Mouse (Mus musculus): ENCODE measurements around the gene Cubn. TPM values are rescaled to one million over a fixed set of nuclear protein-coding genes. Genes with fewer than 3 reads are reported as not detected.
A peak's percentile ranks its signal among the peaks of the same experiment; 100 is the strongest.

Gene Cubn
- polyA plus RNA-seq, 1 experiment from 2014 or later: 0.21 TPM

DNA sequence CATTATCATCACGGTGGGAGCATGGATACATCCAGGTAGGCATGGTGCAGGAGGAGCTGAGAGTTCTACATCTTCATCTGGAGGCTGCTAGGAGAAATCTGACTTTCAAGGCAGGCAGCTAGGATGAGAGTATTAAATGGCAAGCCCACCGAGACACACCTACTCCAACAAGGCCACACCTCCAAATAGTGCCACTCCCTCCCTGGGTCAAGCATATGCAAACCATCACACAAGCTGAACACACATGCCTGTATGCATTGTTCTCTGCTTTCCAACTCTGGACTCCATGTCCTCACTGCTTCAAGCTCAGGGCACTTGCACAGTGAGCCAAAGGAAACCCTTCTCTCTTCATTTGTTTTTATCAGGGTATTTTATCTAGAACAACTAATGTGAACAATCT is 233.0 kb downstream of the Cubn start:
- no peak for ATAC-seq (ENCODE audit: low FRiP score)

GRCm38 (mm10) chr2:13240711-13241110 is 250.9 kb downstream of the Cubn start:
- no peak overlapping the region for H3K27ac ChIP-seq
- no peak overlapping the region for H3K4me3 ChIP-seq (replicated peaks; ENCODE audit: low read length)
- 0 out of 2 replicates have a peak, but pooled peaks cover 10% of the 10 kb centered on the region for H3K4me1 ChIP-seq (replicated peaks; ENCODE audit: control insufficient read depth, insufficient read depth, low read length)
- DNase-seq (ENCODE audit: low spot score) (no peak), ATAC-seq (ENCODE audit: low FRiP score) (no peak)
- no peak overlapping the region for H3K4me2 ChIP-seq (replicated peaks)
- WGBS: 46% methylated on average over 9 of the region's 9 CpGs
- 0 out of 2 replicates have a peak, but pooled peaks cover 5% of the 10 kb centered on the region for H3K36me3 ChIP-seq (replicated peaks; ENCODE audit: control insufficient read depth, insufficient read depth)
- no peaks in the 10 kb centered on the region for H3K9me3 ChIP-seq (ENCODE audit: control insufficient read depth, low read length)
- H3K27me3 ChIP-seq (ENCODE audit: control insufficient read depth, insufficient read depth, low read length): no peaks in the 10 kb centered on the region
- H3K9ac ChIP-seq: no peak overlapping the region

More for the DNA sequence above, 233.0 kb downstream of the Cubn start:
- Histone ChIP-seq H3K4me3 (replicated peaks; ENCODE audit: low read length) (no peak overlapping the region), H3K27me3 (ENCODE audit: control insufficient read depth, insufficient read depth, low read length) (no peaks in the 10 kb centered on the region), H3K4me2 (replicated peaks) (no peak overlapping the region), H3K9ac (no peak overlapping the region), H3K4me1 (replicated peaks; ENCODE audit: control insufficient read depth, insufficient read depth, low read length) (no peaks in the 10 kb centered on the region), H3K9me3 (ENCODE audit: control insufficient read depth, low read length) (peaks cover 4% of the 10 kb centered on the region; the same call in 1 of the 2 replicates), H3K27ac (no peak overlapping the region), H3K36me3 (replicated peaks; ENCODE audit: control insufficient read depth, insufficient read depth) (peaks cover 6% of the 10 kb centered on the region; the same call in 1 of the 2 replicates)
- 92% methylated on average over 2 of the region's 2 CpGs for WGBS
- DNase-seq (ENCODE audit: low spot score): no peak

DNA sequence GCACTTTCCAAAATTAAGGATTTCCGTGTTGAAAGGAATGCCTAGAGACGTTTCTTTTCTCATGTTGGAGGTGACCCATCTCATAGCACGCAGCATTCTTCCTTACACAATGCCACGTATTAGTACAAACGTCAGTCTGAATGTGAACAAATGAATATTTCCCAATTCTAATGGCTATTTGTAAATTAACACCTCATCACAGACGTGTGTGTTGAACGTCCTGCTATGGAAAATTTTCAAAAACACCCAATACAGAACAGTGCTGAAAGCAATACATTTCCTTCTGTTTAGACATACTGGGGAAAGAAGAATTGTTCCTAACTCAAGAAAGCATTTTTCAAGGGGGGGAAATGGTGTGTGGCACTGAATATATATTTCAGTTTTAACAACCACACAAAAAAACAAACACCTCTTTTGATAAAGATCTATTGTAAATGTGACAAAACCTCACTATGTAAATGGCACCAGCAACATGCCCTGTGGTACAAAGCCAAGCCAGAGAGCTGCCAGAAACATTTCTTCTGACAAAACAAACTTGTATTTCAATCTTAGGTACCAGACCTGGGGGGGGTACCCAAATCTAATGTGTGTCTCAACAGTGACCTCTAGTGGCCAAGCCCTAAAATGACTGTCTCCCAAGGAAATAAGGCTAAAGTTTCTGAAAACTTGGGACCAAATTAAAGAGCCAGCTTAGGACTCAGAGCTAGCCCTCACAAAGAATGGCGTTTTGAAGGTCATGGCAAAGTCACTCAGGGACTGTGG is 254.3 kb downstream of the Cubn start:
- ATAC-seq (ENCODE audit: low FRiP score): no peak
- Histone ChIP-seq H3K27ac (no peak overlapping the region), H3K9ac (no peak overlapping the region), H3K4me1 (replicated peaks; ENCODE audit: control insufficient read depth, insufficient read depth, low read length) (0 out of 2 replicates have a peak, but pooled peaks cover 10% of the 10 kb centered on the region), H3K9me3 (ENCODE audit: control insufficient read depth, low read length) (no peaks in the 10 kb centered on the region), H3K4me2 (replicated peaks) (no peak overlapping the region), H3K27me3 (ENCODE audit: control insufficient read depth, insufficient read depth, low read length) (no peaks in the 10 kb centered on the region), H3K36me3 (replicated peaks; ENCODE audit: control insufficient read depth, insufficient read depth) (0 out of 2 replicates have a peak, but pooled peaks cover 5% of the 10 kb centered on the region), H3K4me3 (replicated peaks; ENCODE audit: low read length) (no peak overlapping the region)
- 67% methylated on average over 8 of the region's 8 CpGs for WGBS
- peak; percentile 86 for DNase-seq (ENCODE audit: low spot score)

- no peak overlapping the region for H3K27ac ChIP-seq
- DNase-seq (ENCODE audit: low spot score) (no peak), ATAC-seq (ENCODE audit: low FRiP score) (no peak)
- no peak overlapping the region for H3K4me3 ChIP-seq (replicated peaks; ENCODE audit: low read length)
- no peaks in the 10 kb centered on the region for H3K27me3 ChIP-seq (ENCODE audit: control insufficient read depth, insufficient read depth, low read length)
- WGBS: 59% methylated on average over 5 of the region's 5 CpGs
- H3K9ac ChIP-seq: no peak overlapping the region
- H3K4me1 ChIP-seq (replicated peaks; ENCODE audit: control insufficient read depth, insufficient read depth, low read length): 0 out of 2 replicates have a peak, but pooled peaks cover 7% of the 10 kb centered on the region
- H3K36me3 ChIP-seq (replicated peaks; ENCODE audit: control insufficient read depth, insufficient read depth): 0 out of 2 replicates have a peak, but pooled peaks cover 5% of the 10 kb centered on the region
- H3K9me3 ChIP-seq (ENCODE audit: control insufficient read depth, low read length): no peaks in the 10 kb centered on the region
- no peak overlapping the region for H3K4me2 ChIP-seq (replicated peaks)
Measured at GRCm38 (mm10) chr2:13235696-13236095, 255.9 kb downstream of the Cubn start.

DNA sequence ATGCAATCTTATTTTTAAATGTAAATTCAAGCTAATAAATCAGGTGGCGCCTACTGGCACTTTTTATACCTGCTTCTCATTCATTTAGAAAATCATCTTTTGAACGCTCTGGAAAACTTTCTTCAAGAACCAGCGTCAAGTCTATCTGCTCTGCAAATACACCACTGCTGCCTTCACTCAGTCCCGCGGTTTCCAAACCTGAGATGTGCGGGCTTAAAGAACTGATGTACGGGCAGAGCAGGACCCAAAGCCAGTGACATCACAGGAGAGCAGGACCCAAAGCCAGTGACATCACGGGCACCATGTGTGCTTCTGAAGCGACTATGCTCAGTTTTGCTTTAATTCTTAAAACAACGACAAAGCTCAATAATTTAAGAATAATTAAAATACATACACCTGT is 256.8 kb downstream of the Cubn start:
- H3K4me1 ChIP-seq (replicated peaks; ENCODE audit: control insufficient read depth, insufficient read depth, low read length): 0 out of 2 replicates have a peak, but pooled peaks cover 4% of the 10 kb centered on the region
- 87% methylated on average over 10 of the region's 10 CpGs for WGBS

DNA sequence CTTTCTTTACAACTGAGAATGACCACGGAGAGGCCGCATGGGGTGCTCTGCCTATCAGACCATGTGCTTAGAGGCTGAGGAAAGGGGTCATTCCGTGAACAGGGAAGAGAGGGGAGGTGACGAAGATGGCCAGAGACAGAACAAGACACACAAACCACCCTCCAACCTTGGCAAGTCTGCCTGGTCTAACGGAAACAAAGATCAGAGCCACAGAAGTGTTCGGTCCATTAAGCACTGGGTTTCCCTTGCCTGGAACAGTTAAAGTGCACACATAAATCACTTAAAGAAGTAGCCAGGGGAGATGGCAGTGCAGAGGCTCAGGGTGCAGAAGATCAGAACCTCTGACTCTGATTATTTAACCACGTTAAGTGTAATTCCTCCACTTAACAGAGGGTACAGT is 257.7 kb downstream of the Cubn start:
- no peak overlapping the region for H3K4me2 ChIP-seq (replicated peaks)
- H3K27me3 ChIP-seq (ENCODE audit: control insufficient read depth, insufficient read depth, low read length): no peaks in the 10 kb centered on the region
- no peaks in the 10 kb centered on the region for H3K9me3 ChIP-seq (ENCODE audit: control insufficient read depth, low read length)
- 41% methylated on average over 7 of the region's 7 CpGs for WGBS
- H3K36me3 ChIP-seq (replicated peaks; ENCODE audit: control insufficient read depth, insufficient read depth): no peaks in the 10 kb centered on the region
- H3K4me3 ChIP-seq (replicated peaks; ENCODE audit: low read length): no peak overlapping the region
- no peak overlapping the region for H3K27ac ChIP-seq
- no peak overlapping the region for H3K9ac ChIP-seq
- DNase-seq (ENCODE audit: low spot score): no peak
- 0 out of 2 replicates have a peak, but pooled peaks have one; percentile 11 for ATAC-seq (ENCODE audit: low FRiP score)
- 0 out of 2 replicates have a peak, but pooled peaks cover 4% of the 10 kb centered on the region for H3K4me1 ChIP-seq (replicated peaks; ENCODE audit: control insufficient read depth, insufficient read depth, low read length)

More for the DNA sequence above, 256.8 kb downstream of the Cubn start:
- Histone ChIP-seq H3K27me3 (ENCODE audit: control insufficient read depth, insufficient read depth, low read length) (no peaks in the 10 kb centered on the region), H3K4me3 (replicated peaks; ENCODE audit: low read length) (no peak overlapping the region), H3K9me3 (ENCODE audit: control insufficient read depth, low read length) (no peaks in the 10 kb centered on the region), H3K9ac (no peak overlapping the region), H3K4me2 (replicated peaks) (no peak overlapping the region), H3K36me3 (replicated peaks; ENCODE audit: control insufficient read depth, insufficient read depth) (0 out of 2 replicates have a peak, but pooled peaks cover 5% of the 10 kb centered on the region), H3K27ac (no peak overlapping the region)
- DNase-seq (ENCODE audit: low spot score) (no peak), ATAC-seq (ENCODE audit: low FRiP score) (no peak)

DNA sequence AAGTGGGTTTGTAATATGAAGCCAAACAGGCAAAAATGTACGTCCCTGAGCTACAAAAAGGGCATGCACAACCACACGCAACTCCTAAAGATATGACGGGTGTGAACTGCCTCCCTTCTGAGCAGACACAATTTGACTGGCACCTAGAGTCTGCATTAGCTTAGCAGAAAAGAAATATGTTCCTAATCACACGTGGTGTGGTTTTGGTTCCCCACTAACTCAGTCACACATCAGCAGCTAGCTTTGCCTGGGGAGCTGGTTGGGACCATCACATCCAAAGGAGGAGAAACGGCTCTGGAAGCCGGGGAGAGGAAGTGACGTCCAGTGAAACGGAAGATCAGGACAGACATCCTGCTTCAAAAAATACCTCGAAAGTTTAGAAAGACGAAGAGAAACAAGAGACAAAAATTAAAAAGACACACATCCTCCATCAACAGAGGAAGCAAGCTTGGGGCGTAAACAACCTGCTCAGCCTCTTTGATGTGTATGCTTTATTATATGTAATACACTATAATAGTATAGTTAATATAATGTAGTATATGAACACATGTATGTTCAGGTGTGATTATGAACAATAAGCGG is 258.3 kb downstream of the Cubn start:
- H3K27ac ChIP-seq: no peak overlapping the region
- H3K27me3 ChIP-seq (ENCODE audit: control insufficient read depth, insufficient read depth, low read length): no peaks in the 10 kb centered on the region
- no peaks in the 10 kb centered on the region for H3K36me3 ChIP-seq (replicated peaks; ENCODE audit: control insufficient read depth, insufficient read depth)
- WGBS: 80% methylated on average over 12 of the region's 12 CpGs
- no peaks in the 10 kb centered on the region for H3K9me3 ChIP-seq (ENCODE audit: control insufficient read depth, low read length)
- H3K4me3 ChIP-seq (replicated peaks; ENCODE audit: low read length): no peak overlapping the region
- H3K4me1 ChIP-seq (replicated peaks; ENCODE audit: control insufficient read depth, insufficient read depth, low read length): 0 out of 2 replicates have a peak, but pooled peaks cover 4% of the 10 kb centered on the region
- ATAC-seq (ENCODE audit: low FRiP score) (no peak), DNase-seq (ENCODE audit: low spot score) (no peak)
- H3K9ac ChIP-seq: no peak overlapping the region
- no peak overlapping the region for H3K4me2 ChIP-seq (replicated peaks)

GRCm38 (mm10) chr2:13232305-13232704 is 259.3 kb downstream of the Cubn start:
- Histone ChIP-seq H3K9me3 (ENCODE audit: control insufficient read depth, low read length) (no peaks in the 10 kb centered on the region), H3K4me3 (replicated peaks; ENCODE audit: low read length) (no peak overlapping the region), H3K36me3 (replicated peaks; ENCODE audit: control insufficient read depth, insufficient read depth) (no peaks in the 10 kb centered on the region), H3K27me3 (ENCODE audit: control insufficient read depth, insufficient read depth, low read length) (no peaks in the 10 kb centered on the region), H3K4me2 (replicated peaks) (no peak overlapping the region), H3K4me1 (replicated peaks; ENCODE audit: control insufficient read depth, insufficient read depth, low read length) (0 out of 2 replicates have a peak, but pooled peaks cover 4% of the 10 kb centered on the region), H3K9ac (no peak overlapping the region), H3K27ac (no peak overlapping the region)
- WGBS: 85% methylated on average over 6 of the region's 6 CpGs
- no peak for DNase-seq (ENCODE audit: low spot score)
- no peak for ATAC-seq (ENCODE audit: low FRiP score)

GRCm38 (mm10) chr2:13229686-13230085 is 261.9 kb downstream of the Cubn start:
- no peaks in the 10 kb centered on the region for H3K36me3 ChIP-seq (replicated peaks; ENCODE audit: control insufficient read depth, insufficient read depth)

More at GRCm38 (mm10) chr2:13229686-13230085, 261.9 kb downstream of the Cubn start:
- 90% methylated on average over 3 of the region's 3 CpGs for WGBS
- Histone ChIP-seq H3K27ac (no peak overlapping the region), H3K4me2 (replicated peaks) (no peak overlapping the region), H3K9ac (no peak overlapping the region), H3K4me3 (replicated peaks; ENCODE audit: low read length) (no peak overlapping the region), H3K9me3 (ENCODE audit: control insufficient read depth, low read length) (no peaks in the 10 kb centered on the region), H3K4me1 (replicated peaks; ENCODE audit: control insufficient read depth, insufficient read depth, low read length) (no peaks in the 10 kb centered on the region), H3K27me3 (ENCODE audit: control insufficient read depth, insufficient read depth, low read length) (no peaks in the 10 kb centered on the region)
- ATAC-seq (ENCODE audit: low FRiP score) (no peak), DNase-seq (ENCODE audit: low spot score) (no peak)
